Mouse (Mus musculus): ENCODE measurements around the gene Gpha2.

- TF ChIP-seq POLR2A (IDR thresholded peaks at IDR 0.05; ENCODE audit: borderline replicate concordance, control insufficient read depth, low read depth, low read length) (no peak), CTCF (IDR thresholded peaks at IDR 0.05; ENCODE audit: control insufficient read depth, insufficient read depth, low read length) (no peak)
These were observed 17.0 kb downstream of the Gpha2 start for GRCm38 (mm10) chr19:6243226-6243625.
